Mouse (Mus musculus): ENCODE results near the gene Nags. TPM values are rescaled to one million over a fixed set of nuclear protein-coding genes. Genes with fewer than 3 reads are reported as not detected.

Gene Nags
- polyA plus RNA-seq, 2 experiments: 0.06 TPM; not detected in 1

- ATAC-seq (ENCODE audit: low FRiP score, low read depth) (no peak), DNase-seq (ENCODE audit: low spot score) (no peak)
- Histone ChIP-seq H3K36me3 (ENCODE audit: control insufficient read depth, insufficient read depth, low read length) (peaks cover 20% of the 10 kb centered on the region), H3K9me3 (ENCODE audit: control insufficient read depth, low read length) (no peaks in the 10 kb centered on the region), H3K27me3 (ENCODE audit: control insufficient read depth, insufficient read depth, low read length) (no peaks in the 10 kb centered on the region), H3K4me1 (ENCODE audit: control insufficient read depth, insufficient read depth, low read length) (peaks cover 9% of the 10 kb centered on the region), H3K27ac (replicated peaks; ENCODE audit: low read depth, low read length) (peak overlapping the region; percentile 92; the same call in 1 of the 2 replicates), H3K4me3 (replicated peaks; ENCODE audit: low read length) (peak overlapping the region; percentile 80), H3K9ac (ENCODE audit: low read depth, low read length, severe bottlenecking) (peak overlapping the region; percentile 90; the same call in 1 of the 2 replicates), H3K4me2 (replicated peaks; ENCODE audit: low read depth, low read length, severe bottlenecking) (peak overlapping the region; percentile 62)
- WGBS: 50% methylated on average over 3 of the region's 3 CpGs
- TF ChIP-seq POLR2A (IDR thresholded peaks at IDR 0.05; ENCODE audit: borderline replicate concordance, extremely low read depth, insufficient read depth, insufficient read length): no peak
These were observed 40.4 kb downstream of the Nags start for GRCm38 (mm10) chr11:102185677-102186076.

GRCm38 (mm10) chr11:102186235-102186634, 40.9 kb downstream of the Nags start:
- no peak for TF ChIP-seq POLR2A (IDR thresholded peaks at IDR 0.05; ENCODE audit: borderline replicate concordance, extremely low read depth, insufficient read depth, insufficient read length)
- Histone ChIP-seq H3K4me3 (replicated peaks; ENCODE audit: low read length) (no peak overlapping the region), H3K27ac (replicated peaks; ENCODE audit: low read depth, low read length) (no peak overlapping the region), H3K9ac (ENCODE audit: low read depth, low read length, severe bottlenecking) (no peak overlapping the region), H3K4me2 (replicated peaks; ENCODE audit: low read depth, low read length, severe bottlenecking) (no peak overlapping the region), H3K36me3 (ENCODE audit: control insufficient read depth, insufficient read depth, low read length) (peaks cover 16% of the 10 kb centered on the region), H3K9me3 (ENCODE audit: control insufficient read depth, low read length) (no peaks in the 10 kb centered on the region), H3K4me1 (ENCODE audit: control insufficient read depth, insufficient read depth, low read length) (peaks cover 15% of the 10 kb centered on the region), H3K27me3 (ENCODE audit: control insufficient read depth, insufficient read depth, low read length) (no peaks in the 10 kb centered on the region)
- no peak for ATAC-seq (ENCODE audit: low FRiP score, low read depth)
- no peak for DNase-seq (ENCODE audit: low spot score)
- WGBS: 79% methylated on average over 1 of the region's 1 CpGs

GRCm38 (mm10) chr11:102188980-102189379, 43.7 kb downstream of the Nags start:
- 74% methylated on average over 6 of the region's 6 CpGs for WGBS
- Histone ChIP-seq H3K9ac (ENCODE audit: low read depth, low read length, severe bottlenecking) (peak overlapping the region; percentile 52; the same call in 1 of the 2 replicates), H3K27ac (replicated peaks; ENCODE audit: low read depth, low read length) (no peak overlapping the region), H3K27me3 (ENCODE audit: control insufficient read depth, insufficient read depth, low read length) (no peaks in the 10 kb centered on the region), H3K4me3 (replicated peaks; ENCODE audit: low read length) (peak overlapping the region; percentile 44), H3K36me3 (ENCODE audit: control insufficient read depth, insufficient read depth, low read length) (peaks cover 11% of the 10 kb centered on the region), H3K4me1 (ENCODE audit: control insufficient read depth, insufficient read depth, low read length) (peaks cover 13% of the 10 kb centered on the region), H3K4me2 (replicated peaks; ENCODE audit: low read depth, low read length, severe bottlenecking) (peak overlapping the region; percentile 67), H3K9me3 (ENCODE audit: control insufficient read depth, low read length) (no peaks in the 10 kb centered on the region)
- TF ChIP-seq POLR2A (IDR thresholded peaks at IDR 0.05; ENCODE audit: borderline replicate concordance, extremely low read depth, insufficient read depth, insufficient read length): no peak
- no peak for ATAC-seq (ENCODE audit: low FRiP score, low read depth)
- DNase-seq (ENCODE audit: low spot score): no peak

GRCm38 (mm10) chr11:102189461-102190436, 44.4 kb downstream of the Nags start, which contains the start of gene G6pc3:
Gene G6pc3, plus strand, starts transcription at chr11:102189620.
- H3K9me3 ChIP-seq (ENCODE audit: control insufficient read depth, low read length): no peaks in the 10 kb centered on the region
- peak within 1 kb of the TSS; percentile 44 for H3K4me3 ChIP-seq (replicated peaks; ENCODE audit: low read length)
- peak within 1 kb of the TSS; percentile 52 for H3K9ac ChIP-seq (ENCODE audit: low read depth, low read length, severe bottlenecking)
- ATAC-seq (ENCODE audit: low FRiP score, low read depth): peak; percentile 83
- WGBS: 2% methylated on average over 50 of the region's 50 CpGs
- H3K36me3 ChIP-seq (ENCODE audit: control insufficient read depth, insufficient read depth, low read length): peaks cover 19% of the 10 kb centered on the region
- H3K27me3 ChIP-seq (ENCODE audit: control insufficient read depth, insufficient read depth, low read length): no peaks in the 10 kb centered on the region
- peak; percentile 90 for DNase-seq (ENCODE audit: low spot score)
- H3K4me2 ChIP-seq (replicated peaks; ENCODE audit: low read depth, low read length, severe bottlenecking): peak within 1 kb of the TSS; percentile 67
- 0 out of 2 replicates have a peak, but pooled peaks have one; percentile 26 for TF ChIP-seq POLR2A (IDR thresholded peaks at IDR 0.05; ENCODE audit: borderline replicate concordance, extremely low read depth, insufficient read depth, insufficient read length)
- peaks cover 11% of the 10 kb centered on the region for H3K4me1 ChIP-seq (ENCODE audit: control insufficient read depth, insufficient read depth, low read length)
- H3K27ac ChIP-seq (replicated peaks; ENCODE audit: low read depth, low read length): peak within 1 kb of the TSS; percentile 21; the same call in 1 of the 2 replicates

- Histone ChIP-seq H3K4me3 (replicated peaks; ENCODE audit: low read length) (peak overlapping the region; percentile 44; the same call in 1 of the 2 replicates), H3K9ac (ENCODE audit: low read depth, low read length, severe bottlenecking) (0 out of 2 replicates have a peak overlapping the region, but pooled peaks have one; percentile 12), H3K4me1 (ENCODE audit: control insufficient read depth, insufficient read depth, low read length) (peaks cover 11% of the 10 kb centered on the region), H3K36me3 (ENCODE audit: control insufficient read depth, insufficient read depth, low read length) (peaks cover 30% of the 10 kb centered on the region), H3K27ac (replicated peaks; ENCODE audit: low read depth, low read length) (no peak overlapping the region), H3K4me2 (replicated peaks; ENCODE audit: low read depth, low read length, severe bottlenecking) (peak overlapping the region; percentile 67), H3K27me3 (ENCODE audit: control insufficient read depth, insufficient read depth, low read length) (no peaks in the 10 kb centered on the region), H3K9me3 (ENCODE audit: control insufficient read depth, low read length) (no peaks in the 10 kb centered on the region)
- ATAC-seq (ENCODE audit: low FRiP score, low read depth): no peak
- DNase-seq (ENCODE audit: low spot score): no peak
- WGBS: 23% methylated on average over 4 of the region's 4 CpGs
- TF ChIP-seq POLR2A (IDR thresholded peaks at IDR 0.05; ENCODE audit: borderline replicate concordance, extremely low read depth, insufficient read depth, insufficient read length): no peak
These were observed 45.5 kb downstream of the Nags start for GRCm38 (mm10) chr11:102190848-102191247.
